Mouse (Mus musculus) neural tube, embryonic 14.5 days (tissue): ENCODE data around the gene Nrarp. TPM values are rescaled to one million over a fixed set of nuclear protein-coding genes. Genes with fewer than 3 reads are reported as not detected.
A peak's percentile ranks its signal among the peaks of the same experiment; 100 is the strongest.

ENCODE experiments used
- ATAC-seq: fragments of 200-750 bp; cut with Nextera tagmentation; 2 replicates; pipeline ENCODE4 v1.8.0; 2017; ENCODE audit warnings: low read depth, mild to moderate bottlenecking, moderate TSS enrichment, moderate library complexity
- H3K27ac ChIP-seq: fragments of 300-500 bp; sonication (generic); 2 replicates; pipeline ENCODE4 v1.5.1; 2014; ENCODE audit warnings: low read depth, mild to moderate bottlenecking, control low read depth, low read length, moderate library complexity, mixed read lengths
- H3K27me3 ChIP-seq: fragments of 300-500 bp; sonication (generic); 2 replicates; pipeline ENCODE4 v1.6.1; 2014; ENCODE audit warnings: low read length; ENCODE audit not compliant: control insufficient read depth, insufficient read depth
- H3K36me3 ChIP-seq: fragments of 300-500 bp; sonication (generic); 2 replicates; pipeline ENCODE4 v1.6.1; 2014; ENCODE audit warnings: low read length, mixed read lengths; ENCODE audit not compliant: control insufficient read depth, insufficient read depth
- H3K4me1 ChIP-seq: fragments of 300-500 bp; sonication (generic); 2 replicates; pipeline ENCODE4 v1.6.1; 2014; ENCODE audit warnings: low read length; ENCODE audit not compliant: control insufficient read depth, insufficient read depth
- H3K4me2 ChIP-seq: fragments of 300-500 bp; sonication (generic); 2 replicates; pipeline ENCODE4 v1.6.1; 2014; ENCODE audit warnings: mild to moderate bottlenecking, low read depth, low read length, control low read depth
- H3K4me3 ChIP-seq: fragments of 300-500 bp; sonication (generic); 2 replicates; pipeline ENCODE4 v1.5.1; 2014; ENCODE audit warnings: low read depth, low read length, control low read depth, mixed read lengths
- H3K9ac ChIP-seq: fragments of 300-500 bp; sonication (generic); replicated peaks from 2 replicates; pipeline ENCODE4 v1.6.1; 2014; ENCODE audit warnings: low read depth, mild to moderate bottlenecking, control low read depth, low read length, mixed read lengths
- H3K9me3 ChIP-seq: fragments of 300-500 bp; sonication (generic); 2 replicates; pipeline ENCODE4 v1.6.1; 2016; ENCODE audit warnings: low read length; ENCODE audit not compliant: control insufficient read depth
- WGBS: fragments of 180-500 bp; shearing (Covaris S2); extraction: QIAGEN DNeasy Blood & Tissue Kit; methylation state at CpG from one replicate; pipeline ENCODE4 v1.1.7; 2014; 5-methylcytosine and 5-hydroxymethylcytosine counted together
- polyA plus RNA-seq: library from polyadenylated mRNA; unstranded; fragments of >200 nt; fragmentation: Nextera tagmentation; extraction: Ambion mirVana; gene quantifications from 2 replicates; pipeline ENCODE4 v1.2.1, GENCODE M21; 2014

The Nrarp gene
- polyA plus RNA-seq, 1 experiment from 2014 or later = 10.7 TPM

DNA sequence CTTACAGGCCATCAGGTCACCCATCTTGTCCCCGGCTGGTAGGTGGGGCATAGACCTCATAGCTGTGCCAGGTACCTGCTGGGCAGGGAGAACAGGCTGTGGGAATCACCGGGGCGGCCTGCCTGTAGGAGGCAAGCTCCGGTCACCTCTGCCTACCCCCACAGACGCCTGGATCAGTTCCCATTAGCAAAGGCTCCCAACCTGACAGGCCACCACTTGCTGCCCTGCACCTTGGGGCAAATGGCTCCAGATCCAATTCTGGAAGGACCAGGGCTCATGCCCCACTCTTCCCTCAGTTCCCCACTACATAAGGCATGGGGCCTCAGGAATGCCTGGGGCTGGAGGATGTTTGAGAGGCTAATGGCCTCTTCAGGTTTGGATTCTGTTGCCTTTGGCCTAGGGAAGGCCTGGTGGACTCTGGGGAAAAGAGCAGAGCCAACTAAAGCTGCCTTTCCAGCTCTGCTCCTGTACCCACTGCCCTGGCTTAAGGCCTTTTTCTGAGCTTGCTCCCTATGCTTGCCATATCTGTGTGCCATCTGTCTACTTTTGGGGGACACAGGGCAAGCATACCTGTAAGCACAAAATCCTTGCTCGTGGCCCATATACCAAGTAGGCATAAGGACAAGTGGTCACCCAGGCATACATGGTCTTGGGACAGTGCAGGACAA lies 9.3 kb upstream of the Nrarp start:
- ATAC-seq = no peak
- WGBS = 91% methylated on average over 6 of the region's 6 CpGs
- no peak overlapping the region for H3K9ac ChIP-seq
- H3K36me3 ChIP-seq = no peaks in the 10 kb centered on the region
- no peak overlapping the region for H3K4me3 ChIP-seq
- no peak overlapping the region for H3K27ac ChIP-seq
- no peaks in the 10 kb centered on the region for H3K9me3 ChIP-seq
- H3K4me2 ChIP-seq = no peak overlapping the region
- H3K27me3 ChIP-seq = no peaks in the 10 kb centered on the region
- H3K4me1 ChIP-seq = peaks cover 8% of the 10 kb centered on the region

DNA sequence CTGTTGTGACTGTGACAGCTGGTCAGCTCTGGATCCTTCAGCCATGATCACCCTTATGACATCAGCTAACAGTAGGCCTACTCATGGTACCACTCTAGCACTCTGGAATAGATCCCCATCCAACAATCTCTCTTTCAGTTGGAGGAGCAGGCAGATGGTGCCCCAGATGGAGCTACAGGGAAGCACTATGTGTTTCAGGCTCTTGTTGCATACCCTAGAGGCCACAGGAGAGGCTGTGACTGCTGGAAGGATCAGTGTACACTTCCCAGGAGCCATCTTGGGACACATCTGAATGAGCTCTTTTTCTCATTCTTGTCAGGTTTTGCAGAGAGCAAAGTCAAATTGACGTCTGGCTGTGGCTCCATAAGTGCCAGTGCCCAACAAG lies 8.8 kb upstream of the Nrarp start:
- no peak overlapping the region for H3K9ac ChIP-seq
- no peak overlapping the region for H3K27ac ChIP-seq
- ATAC-seq = no peak
- 52% methylated on average over 1 of the region's 1 CpGs for WGBS
- no peaks in the 10 kb centered on the region for H3K27me3 ChIP-seq
- no peak overlapping the region for H3K4me3 ChIP-seq
- H3K4me1 ChIP-seq = peaks cover 9% of the 10 kb centered on the region
- H3K9me3 ChIP-seq = no peaks in the 10 kb centered on the region
- H3K36me3 ChIP-seq = no peaks in the 10 kb centered on the region
- H3K4me2 ChIP-seq = no peak overlapping the region

DNA sequence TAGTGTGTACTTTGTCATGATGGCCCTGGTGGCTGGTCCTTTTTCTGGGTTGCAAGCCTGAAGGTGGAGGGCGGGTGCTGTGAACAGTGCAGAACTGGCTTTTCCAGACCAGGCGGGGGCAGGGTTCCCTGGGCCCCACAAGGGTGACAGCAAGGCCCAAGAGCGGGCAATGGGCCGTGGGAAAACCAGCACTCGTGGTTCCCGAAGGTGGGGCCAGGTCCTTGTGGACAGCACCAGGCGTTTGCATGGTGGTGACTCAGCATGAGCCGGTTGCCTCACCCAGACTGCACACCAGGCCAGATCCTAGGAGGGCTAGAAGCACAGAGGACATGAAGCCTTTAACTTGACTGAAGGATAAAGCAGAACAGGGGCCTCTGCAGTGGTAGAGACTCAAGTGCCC lies 7.9 kb upstream of the Nrarp start:
- H3K4me3 ChIP-seq = no peak overlapping the region
- ATAC-seq = no peak
- H3K27me3 ChIP-seq = no peaks in the 10 kb centered on the region
- H3K36me3 ChIP-seq = no peaks in the 10 kb centered on the region
- WGBS = 72% methylated on average over 8 of the region's 8 CpGs
- no peak overlapping the region for H3K27ac ChIP-seq
- H3K4me1 ChIP-seq = peaks cover 17% of the 10 kb centered on the region
- no peaks in the 10 kb centered on the region for H3K9me3 ChIP-seq
- H3K9ac ChIP-seq = no peak overlapping the region
- no peak overlapping the region for H3K4me2 ChIP-seq

DNA sequence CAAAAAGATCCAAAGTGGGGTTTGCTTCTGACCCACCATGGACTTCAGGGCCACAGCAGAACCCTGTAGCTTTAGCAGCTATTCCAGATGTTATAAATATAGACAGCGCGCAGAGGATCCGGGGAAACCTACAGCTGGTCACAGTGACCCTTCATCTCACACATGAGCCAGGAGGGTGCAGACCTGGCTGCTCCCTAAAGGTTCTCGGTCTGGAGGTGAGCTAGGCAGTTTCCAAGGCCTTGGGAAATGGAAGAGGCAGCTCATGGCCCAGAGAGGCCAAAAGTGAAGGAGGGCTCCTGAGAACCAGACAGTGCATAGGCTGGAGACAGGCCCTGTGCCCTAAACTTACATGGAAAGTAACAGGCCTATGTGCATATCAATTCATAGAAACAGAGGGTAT lies 6.7 kb upstream of the Nrarp start:
- no peaks in the 10 kb centered on the region for H3K27me3 ChIP-seq
- H3K4me2 ChIP-seq = no peak overlapping the region
- no peaks in the 10 kb centered on the region for H3K9me3 ChIP-seq
- no peaks in the 10 kb centered on the region for H3K36me3 ChIP-seq
- 92% methylated on average over 4 of the region's 4 CpGs for WGBS
- H3K9ac ChIP-seq = no peak overlapping the region
- no peak overlapping the region for H3K4me3 ChIP-seq
- peaks cover 16% of the 10 kb centered on the region for H3K4me1 ChIP-seq
- no peak for ATAC-seq
- H3K27ac ChIP-seq = no peak overlapping the region

DNA sequence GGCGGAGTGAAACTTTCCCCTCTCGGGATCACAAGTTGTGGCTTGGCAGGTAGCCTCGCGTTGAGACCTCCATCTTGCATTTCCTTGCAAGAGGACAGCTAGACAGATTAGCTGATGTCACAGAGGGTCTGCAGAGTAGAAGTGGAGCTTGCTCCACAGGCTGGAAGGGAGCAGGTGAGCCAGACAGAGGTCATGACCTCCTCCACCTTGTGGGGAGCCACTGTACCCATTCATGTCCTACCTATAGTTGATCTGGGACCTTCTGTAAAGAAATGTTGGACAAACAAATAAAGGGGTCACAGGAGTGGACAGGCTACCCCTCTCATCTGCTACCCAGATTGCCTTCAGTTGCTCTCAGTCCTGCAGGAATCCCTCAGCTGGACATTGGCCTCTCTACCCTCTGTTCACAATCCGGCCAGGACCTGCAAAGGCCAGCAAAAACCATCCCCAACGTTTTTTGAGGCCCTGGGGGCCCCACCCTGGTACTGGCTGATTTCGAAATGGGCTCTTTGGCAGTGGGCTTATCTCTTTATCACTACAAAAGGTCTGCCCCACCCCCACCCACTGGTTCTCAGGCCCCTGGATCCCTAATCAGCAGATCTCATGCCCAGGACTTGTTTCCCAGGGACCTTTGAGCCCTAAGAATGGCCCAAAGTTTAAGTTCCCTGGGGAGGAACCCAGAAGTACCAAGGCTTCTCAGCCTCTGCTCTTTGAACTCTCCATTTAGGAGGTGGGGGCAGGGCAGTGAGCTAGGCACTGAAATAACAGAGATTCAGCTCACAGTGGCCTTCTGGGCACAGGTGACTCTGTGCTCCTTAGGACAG lies 5.5 kb upstream of the Nrarp start:
- Histone ChIP-seq H3K27me3 (no peaks in the 10 kb centered on the region), H3K9ac (no peak overlapping the region), H3K27ac (no peak overlapping the region), H3K4me3 (no peak overlapping the region), H3K4me2 (no peak overlapping the region), H3K36me3 (no peaks in the 10 kb centered on the region), H3K4me1 (peaks cover 13% of the 10 kb centered on the region), H3K9me3 (no peaks in the 10 kb centered on the region)
- no peak for ATAC-seq
- WGBS = 62% methylated on average over 7 of the region's 7 CpGs

DNA sequence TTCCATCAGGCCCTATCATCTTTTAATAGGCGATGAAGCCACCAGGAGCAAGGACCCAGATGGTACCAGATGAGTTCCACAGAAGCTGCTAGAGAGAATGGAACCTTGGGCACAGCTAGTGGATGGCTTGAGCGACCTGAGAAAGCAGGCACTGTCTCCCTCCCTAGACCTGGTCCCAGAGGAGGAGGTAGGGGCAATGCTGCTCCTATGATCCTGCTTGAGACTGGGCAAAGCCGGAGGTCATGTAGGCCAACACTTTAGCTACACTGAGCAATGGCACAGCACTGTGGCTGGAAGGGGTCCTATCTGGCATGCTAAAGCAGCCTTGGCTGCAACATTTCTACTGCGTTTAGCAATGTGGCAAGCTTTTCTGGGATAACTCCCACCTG lies 4.9 kb upstream of the Nrarp start:
- ATAC-seq = no peak
- H3K9me3 ChIP-seq = no peaks in the 10 kb centered on the region
- H3K4me3 ChIP-seq = no peak overlapping the region
- no peak overlapping the region for H3K4me2 ChIP-seq
- H3K9ac ChIP-seq = no peak overlapping the region
- peaks cover 15% of the 10 kb centered on the region for H3K4me1 ChIP-seq
- H3K36me3 ChIP-seq = no peaks in the 10 kb centered on the region
- H3K27me3 ChIP-seq = no peaks in the 10 kb centered on the region
- H3K27ac ChIP-seq = no peak overlapping the region
- 86% methylated on average over 4 of the region's 4 CpGs for WGBS

DNA sequence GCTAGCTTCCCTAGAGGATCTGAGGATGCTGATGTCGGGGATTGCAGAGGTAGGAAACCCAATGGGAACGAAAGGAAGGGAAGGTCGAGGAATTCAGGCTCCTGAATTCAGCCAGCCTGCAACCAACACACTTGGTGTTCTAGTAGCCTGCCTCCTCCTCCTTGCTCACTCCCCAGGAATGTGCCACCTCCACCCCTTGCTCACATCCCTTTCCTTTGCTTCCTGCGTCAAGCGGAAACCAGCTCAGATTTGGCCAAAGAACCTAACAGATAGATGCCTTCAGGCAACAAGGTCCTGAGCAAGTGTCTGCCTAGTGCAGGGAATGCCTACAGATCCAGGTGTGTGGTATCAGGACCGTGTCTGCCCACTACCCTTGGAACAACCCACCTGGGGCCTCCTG lies 4.0 kb upstream of the Nrarp start:
- Histone ChIP-seq H3K27me3 (no peaks in the 10 kb centered on the region), H3K36me3 (no peaks in the 10 kb centered on the region), H3K9me3 (no peaks in the 10 kb centered on the region), H3K4me1 (peaks cover 15% of the 10 kb centered on the region), H3K4me3 (no peak overlapping the region), H3K4me2 (peak overlapping the region; percentile 36; the same call in 1 of the 2 replicates), H3K9ac (no peak overlapping the region), H3K27ac (peak overlapping the region; percentile 66)
- 66% methylated on average over 6 of the region's 6 CpGs for WGBS
- ATAC-seq = no peak

DNA sequence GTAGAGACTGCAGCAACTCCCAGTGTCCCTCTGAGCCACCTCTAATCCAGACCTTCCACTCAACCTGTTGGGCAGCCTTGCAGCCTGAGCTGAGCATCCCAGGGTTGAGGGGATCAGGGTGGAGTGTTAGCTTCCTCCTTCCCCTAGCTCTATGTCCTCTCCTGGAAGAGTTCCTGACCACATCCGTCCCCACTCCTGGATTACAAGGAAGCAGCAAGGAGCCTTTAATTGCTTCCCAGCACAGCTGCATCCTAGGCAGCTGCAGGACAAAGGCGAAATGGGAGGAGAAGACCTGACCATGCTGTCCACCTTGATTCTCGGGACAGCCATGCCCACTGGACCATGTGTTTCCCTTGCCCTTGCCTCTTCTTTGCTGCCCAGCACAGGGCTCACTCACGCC lies 3.5 kb upstream of the Nrarp start:
- WGBS = 22% methylated on average over 4 of the region's 4 CpGs
- H3K4me1 ChIP-seq = peaks cover 15% of the 10 kb centered on the region
- no peak for ATAC-seq
- H3K4me2 ChIP-seq = peak overlapping the region; percentile 36
- peak overlapping the region; percentile 14; the same call in 1 of the 2 replicates for H3K4me3 ChIP-seq
- H3K27ac ChIP-seq = peak overlapping the region; percentile 66
- no peaks in the 10 kb centered on the region for H3K9me3 ChIP-seq
- no peaks in the 10 kb centered on the region for H3K27me3 ChIP-seq
- no peak overlapping the region for H3K9ac ChIP-seq
- no peaks in the 10 kb centered on the region for H3K36me3 ChIP-seq

DNA sequence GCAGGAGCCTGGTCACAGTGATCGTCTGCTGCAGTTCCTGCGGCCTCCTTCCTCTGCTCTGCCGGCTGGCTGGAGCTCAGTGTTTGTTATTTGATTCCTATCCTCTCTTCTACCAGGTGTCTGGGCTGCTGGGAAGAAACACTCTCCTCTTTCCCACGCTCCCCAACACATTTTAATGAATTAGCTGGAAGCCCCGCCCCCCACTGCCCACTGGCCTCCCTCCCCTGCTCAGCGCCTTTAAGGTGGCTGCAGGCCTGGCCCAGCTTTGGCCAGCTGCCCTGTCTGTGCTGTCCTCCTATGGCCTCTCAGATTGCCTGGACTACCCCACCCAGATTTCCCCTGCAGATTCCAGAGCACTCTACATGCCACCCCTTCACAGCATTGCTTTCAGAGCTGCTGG lies 2.9 kb upstream of the Nrarp start:
- H3K4me2 ChIP-seq = peak overlapping the region; percentile 36
- no peaks in the 10 kb centered on the region for H3K36me3 ChIP-seq
- peaks cover 17% of the 10 kb centered on the region for H3K4me1 ChIP-seq
- peak overlapping the region; percentile 14; the same call in 1 of the 2 replicates for H3K4me3 ChIP-seq
- H3K9me3 ChIP-seq = no peaks in the 10 kb centered on the region
- no peak overlapping the region for H3K9ac ChIP-seq
- no peaks in the 10 kb centered on the region for H3K27me3 ChIP-seq
- 3% methylated on average over 6 of the region's 6 CpGs for WGBS
- peak; percentile 23 for ATAC-seq
- H3K27ac ChIP-seq = peak overlapping the region; percentile 66
